Mouse (Mus musculus): ENCODE measurements around the gene Diras1.
"Not testable (repeated sequence)": the region's sequence is repeated elsewhere in the genome, so short reads cannot be mapped to it uniquely, and the experiment has no call there.

Gene Diras1

GRCm38 (mm10) chr10:81025639-81026275 lies at the start of gene Diras1:
TSS of gene Diras1 (minus strand) at chr10:81025662.
- DNase-seq, result no peak

GRCm38 (mm10) chr10:81073464-81073863 lies 48.0 kb upstream of the Diras1 start:
- peak; percentile 37 for DNase-seq

GRCm38 (mm10) chr10:81072290-81072689 lies 46.8 kb upstream of the Diras1 start:
- no peak for DNase-seq

- peak; percentile 99 for DNase-seq
These were observed 44.4 kb upstream of the Diras1 start, which contains the start of gene Thop1 for GRCm38 (mm10) chr10:81069836-81070235. TSS of gene Thop1 (plus strand) at chr10:81070035.

- no peak for DNase-seq
These were observed 43.2 kb upstream of the Diras1 start for GRCm38 (mm10) chr10:81068706-81069105.

- DNase-seq, result not testable (repeated sequence)
These were observed 39.1 kb upstream of the Diras1 start for GRCm38 (mm10) chr10:81064519-81064918.

- DNase-seq, result no peak
These were observed 37.2 kb upstream of the Diras1 start for GRCm38 (mm10) chr10:81062710-81063109.

- peak; percentile 95 for DNase-seq
These were observed 34.4 kb upstream of the Diras1 start, which contains the start of gene Sgta for GRCm38 (mm10) chr10:81059603-81060543. TSS of gene Sgta (minus strand) at chr10:81060181.

GRCm38 (mm10) chr10:81058896-81059295 lies 33.4 kb upstream of the Diras1 start:
- no peak for DNase-seq

- DNase-seq, result no peak
These were observed 32.1 kb upstream of the Diras1 start for GRCm38 (mm10) chr10:81057406-81058130.

GRCm38 (mm10) chr10:81055802-81056340 lies 30.4 kb upstream of the Diras1 start:
- DNase-seq, result not testable (repeated sequence)

GRCm38 (mm10) chr10:81055169-81055568 lies 29.7 kb upstream of the Diras1 start:
- no peak for DNase-seq

- DNase-seq, result no peak
These were observed 27.1 kb upstream of the Diras1 start for GRCm38 (mm10) chr10:81052577-81052976.

GRCm38 (mm10) chr10:81051133-81051532 lies 25.7 kb upstream of the Diras1 start:
- DNase-seq, result peak; percentile 20

GRCm38 (mm10) chr10:81050645-81051044 lies 25.2 kb upstream of the Diras1 start:
- DNase-seq, result peak; percentile 57

- not testable (repeated sequence) for DNase-seq
These were observed 19.8 kb upstream of the Diras1 start for GRCm38 (mm10) chr10:81045246-81045645.

GRCm38 (mm10) chr10:81041458-81042175 lies 16.2 kb upstream of the Diras1 start:
- peak; percentile 72 for DNase-seq

GRCm38 (mm10) chr10:81036988-81037580 lies 11.6 kb upstream of the Diras1 start, which contains the start of gene Slc39a3:
TSS of gene Slc39a3 (minus strand) at chr10:81037426.
- peak; percentile 96 for DNase-seq

GRCm38 (mm10) chr10:81036251-81036650 lies 10.8 kb upstream of the Diras1 start:
- no peak for DNase-seq

- DNase-seq, result no peak
These were observed 8.1 kb upstream of the Diras1 start for GRCm38 (mm10) chr10:81033586-81033985.

- DNase-seq, result no peak
These were observed 3.6 kb upstream of the Diras1 start for GRCm38 (mm10) chr10:81029031-81029430.
